Mouse (Mus musculus) c-Kit-positive CD71-positive TER-119-positive erythroid progenitor cells, embryonic 14.5 days (primary cell): ENCODE results near the gene Clybl.

Experiments
- DNase-seq: peaks from one replicate; pipeline ENCODE4 v3.0.0-alpha.2; 2013; ENCODE audit warnings: low spot score

Gene Clybl

GRCm38 (mm10) chr14:122386281-122387130, 205.0 kb downstream of the Clybl start:
- DNase-seq, result no peak

- DNase-seq, result no peak
Measured at GRCm38 (mm10) chr14:122387781-122388180, 206.3 kb downstream of the Clybl start.

- no peak for DNase-seq
Measured at GRCm38 (mm10) chr14:122388431-122389031, 207.0 kb downstream of the Clybl start.

- DNase-seq, result no peak
Measured at GRCm38 (mm10) chr14:122389684-122390370, 208.3 kb downstream of the Clybl start.

- DNase-seq, result no peak
Measured at GRCm38 (mm10) chr14:122390935-122391334, 209.4 kb downstream of the Clybl start.

- DNase-seq, result no peak
Measured at GRCm38 (mm10) chr14:122393119-122393518, 211.6 kb downstream of the Clybl start.

GRCm38 (mm10) chr14:122398676-122399075, 217.2 kb downstream of the Clybl start:
- DNase-seq, result no peak

GRCm38 (mm10) chr14:122399906-122400305, 218.4 kb downstream of the Clybl start:
- DNase-seq, result no peak

- DNase-seq, result no peak
Measured at GRCm38 (mm10) chr14:122401886-122402285, 220.4 kb downstream of the Clybl start.

GRCm38 (mm10) chr14:122402716-122403258, 221.3 kb downstream of the Clybl start:
- no peak for DNase-seq

GRCm38 (mm10) chr14:122403422-122403940, 222.0 kb downstream of the Clybl start:
- no peak for DNase-seq

GRCm38 (mm10) chr14:122404596-122405154, 223.2 kb downstream of the Clybl start:
- DNase-seq, result no peak

- no peak for DNase-seq
Measured at GRCm38 (mm10) chr14:122405236-122405635, 223.7 kb downstream of the Clybl start.

- DNase-seq, result no peak
Measured at GRCm38 (mm10) chr14:122405897-122406540, 224.5 kb downstream of the Clybl start.

- no peak for DNase-seq
Measured at GRCm38 (mm10) chr14:122406541-122407219, 225.2 kb downstream of the Clybl start.

- DNase-seq, result no peak
Measured at GRCm38 (mm10) chr14:122412841-122413541, 231.5 kb downstream of the Clybl start.

GRCm38 (mm10) chr14:122413542-122413928, 232.0 kb downstream of the Clybl start:
- DNase-seq, result no peak

GRCm38 (mm10) chr14:122414786-122415185, 233.3 kb downstream of the Clybl start:
- no peak for DNase-seq

- DNase-seq, result no peak
Measured at GRCm38 (mm10) chr14:122416166-122416771, 234.8 kb downstream of the Clybl start.

- DNase-seq, result no peak
Measured at GRCm38 (mm10) chr14:122424441-122424840, 242.9 kb downstream of the Clybl start.
